Mouse (Mus musculus) cerebellum, adult 2 months (tissue): ENCODE results near the gene Olfr1395. TPM values are rescaled to one million over a fixed set of nuclear protein-coding genes. Genes with fewer than 3 reads are reported as not detected.

ENCODE experiments used
- DNase-seq, 2 experiments: peaks; one replicate each; pipeline ENCODE4 v3.0.0; 2021
- H3K27ac ChIP-seq: fragments of 200-500 bp; 2 replicates; pipeline ENCODE4 v1.5.1; 2012; ENCODE audit warnings: low read length, control low read depth, inconsistent platforms; ENCODE audit not compliant: insufficient read depth
- H3K27me3 ChIP-seq: fragments of 200-500 bp; 2 replicates; pipeline ENCODE4 v1.6.1; 2012; ENCODE audit warnings: inconsistent platforms, mild to moderate bottlenecking, low read length, moderate library complexity; ENCODE audit not compliant: control insufficient read depth, insufficient read depth
- H3K4me1 ChIP-seq: fragments of 200-500 bp; 2 replicates; pipeline ENCODE4 v1.6.1; 2011; ENCODE audit warnings: low read length; ENCODE audit not compliant: control insufficient read depth, insufficient read depth
- H3K4me3 ChIP-seq: fragments of 200-500 bp; replicated peaks from 2 replicates; pipeline ENCODE3; 2011; ENCODE audit warnings: mild to moderate bottlenecking, low read depth, low read length, control low read depth; ENCODE audit not compliant: insufficient read depth
- CTCF ChIP-seq: fragments of 200-500 bp; IDR thresholded peaks from 2 replicates; pipeline ENCODE4 v1.5.1; 2011; ENCODE audit warnings: low read depth, mild to moderate bottlenecking, control low read depth, low read length, moderate library complexity, borderline replicate concordance; ENCODE audit not compliant: insufficient read depth
- POLR2A ChIP-seq: fragments of 200-500 bp; IDR thresholded peaks from 2 replicates; pipeline ENCODE4 v1.6.1; 2011; ENCODE audit warnings: low read length, control low read depth, borderline replicate concordance; ENCODE audit not compliant: insufficient read depth
- WGBS: fragments of 180-500 bp; shearing (Covaris S2); methylation state at CpG from one replicate; pipeline ENCODE4 v1.1.7; 2018; 5-methylcytosine and 5-hydroxymethylcytosine counted together
- polyA plus RNA-seq: library from polyadenylated mRNA; depleted of rRNA; stranded (reverse); fragments of >200 nt; gene quantifications from 2 replicates; pipeline ENCODE4 v1.2.3, GENCODE M21; 2012; rRNA removed

Gene Olfr1395
- 0.11 TPM in 1 of 2 replicates, not detected in the other for polyA plus RNA-seq

GRCm38 (mm10) chr11:49141974-49142373, at the start of gene Olfr1395:
Gene Olfr1395 (plus strand): TSS chr11:49142274.
- Histone ChIP-seq H3K4me1 (no peaks in the 10 kb centered on the region), H3K4me3 (no peak within 1 kb of the TSS), H3K27ac (no peak within 1 kb of the TSS), H3K27me3 (no peaks in the 10 kb centered on the region)
- no peak for DNase-seq
- no peak for TF ChIP-seq POLR2A
- TF ChIP-seq CTCF, result no peak
- 83% methylated on average over 6 of the region's 6 CpGs for WGBS

DNA sequence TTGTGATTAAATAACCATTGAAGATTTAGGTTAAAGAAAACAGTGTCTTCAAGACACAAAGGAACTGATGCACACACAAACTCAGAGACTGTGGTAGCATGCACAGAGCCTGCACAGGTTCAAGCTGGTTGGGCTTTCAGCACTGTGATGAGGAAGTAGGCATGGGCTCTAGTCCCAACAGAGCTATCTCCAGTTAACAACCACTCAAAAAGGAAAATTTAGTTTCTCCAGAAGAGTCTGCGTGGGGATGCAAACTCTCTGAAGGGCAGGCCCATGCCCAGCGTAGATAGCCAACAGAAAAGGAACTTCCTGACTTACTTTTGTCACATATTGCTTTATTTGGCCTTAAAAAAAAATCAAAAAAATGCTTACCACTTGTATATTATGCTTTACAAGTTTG, 49.3 kb upstream of the Olfr1395 start:
- Histone ChIP-seq H3K27me3 (no peaks in the 10 kb centered on the region), H3K4me3 (no peak overlapping the region), H3K27ac (no peak overlapping the region), H3K4me1 (no peaks in the 10 kb centered on the region)
- 92% methylated on average over 2 of the region's 2 CpGs for WGBS
- no peak for DNase-seq
- TF ChIP-seq CTCF (no peak), POLR2A (no peak)

DNA sequence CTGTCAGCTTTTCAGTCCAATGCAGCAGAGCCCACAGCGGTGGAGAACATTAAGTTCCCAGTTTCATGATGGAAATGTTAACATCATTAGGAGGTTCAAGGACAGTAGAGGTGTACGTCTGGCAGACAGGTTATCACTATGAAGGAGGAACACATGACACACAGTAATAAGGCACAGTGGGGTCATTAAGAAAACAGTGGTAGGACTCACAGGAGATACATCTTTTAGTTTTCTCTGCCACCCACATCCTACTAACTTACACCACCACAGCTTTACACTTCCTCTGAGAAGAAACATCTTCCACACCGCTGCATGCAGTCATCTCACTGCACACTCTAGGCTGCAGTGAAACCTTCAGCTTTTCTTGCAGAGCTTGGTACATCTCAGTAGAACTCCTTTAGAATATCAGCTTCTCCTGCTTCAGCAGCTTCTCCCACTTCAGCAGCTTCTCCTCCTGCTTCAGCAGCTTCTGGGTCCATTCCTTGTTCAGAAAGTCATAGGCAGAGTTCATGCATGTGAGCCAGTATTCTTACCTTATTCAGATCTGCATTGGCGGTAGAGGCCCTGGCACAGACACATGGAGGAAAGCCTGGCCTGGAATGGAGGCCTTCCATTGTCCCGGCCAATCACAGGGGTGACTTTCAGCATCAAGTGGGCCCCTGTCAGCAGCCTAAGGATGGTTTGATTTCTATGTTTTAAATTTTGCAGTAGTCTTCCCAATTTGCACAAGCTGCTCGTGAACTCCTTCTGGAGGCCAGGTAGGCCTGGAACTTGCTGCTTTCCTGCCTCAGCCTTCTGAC, 48.0 kb upstream of the Olfr1395 start:
- H3K4me1 ChIP-seq, result no peaks in the 10 kb centered on the region
- no peak overlapping the region for H3K4me3 ChIP-seq
- TF ChIP-seq POLR2A, result no peak
- no peak for TF ChIP-seq CTCF
- DNase-seq, result no peak
- H3K27me3 ChIP-seq, result no peaks in the 10 kb centered on the region
- 87% methylated on average over 6 of the region's 6 CpGs for WGBS
- H3K27ac ChIP-seq, result no peak overlapping the region

GRCm38 (mm10) chr11:49095367-49095766, 46.7 kb upstream of the Olfr1395 start:
- WGBS, result 68% methylated on average over 4 of the region's 4 CpGs
- Histone ChIP-seq H3K4me3 (no peak overlapping the region), H3K27ac (no peak overlapping the region), H3K27me3 (no peaks in the 10 kb centered on the region), H3K4me1 (no peaks in the 10 kb centered on the region)
- TF ChIP-seq POLR2A (no peak), CTCF (no peak)
- no peak for DNase-seq

DNA sequence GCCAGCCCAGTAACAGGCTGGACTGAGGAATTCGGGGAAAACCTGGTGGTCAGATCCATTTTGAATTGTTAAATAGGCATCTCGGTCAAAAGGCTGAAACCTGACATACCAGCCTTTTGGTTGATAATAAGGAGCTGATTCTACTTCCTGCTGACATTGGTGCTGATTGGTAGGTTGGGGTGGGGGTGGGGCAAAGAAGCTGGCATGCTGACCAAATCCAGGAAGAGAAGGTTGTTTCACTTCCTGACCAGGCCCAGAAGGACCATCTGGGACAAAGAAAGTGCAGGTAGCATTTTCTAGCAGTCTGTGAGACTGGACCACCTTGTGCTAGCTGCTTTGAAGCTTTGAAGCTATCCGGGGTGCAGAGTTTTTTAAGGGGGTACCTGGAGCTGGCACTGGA, 41.7 kb upstream of the Olfr1395 start:
- WGBS, result 80% methylated on average over 3 of the region's 3 CpGs
- no peak for TF ChIP-seq CTCF
- no peak for TF ChIP-seq POLR2A
- H3K4me3 ChIP-seq, result no peak overlapping the region
- H3K27me3 ChIP-seq, result no peaks in the 10 kb centered on the region
- H3K4me1 ChIP-seq, result no peaks in the 10 kb centered on the region
- H3K27ac ChIP-seq, result no peak overlapping the region
- no peak for DNase-seq

DNA sequence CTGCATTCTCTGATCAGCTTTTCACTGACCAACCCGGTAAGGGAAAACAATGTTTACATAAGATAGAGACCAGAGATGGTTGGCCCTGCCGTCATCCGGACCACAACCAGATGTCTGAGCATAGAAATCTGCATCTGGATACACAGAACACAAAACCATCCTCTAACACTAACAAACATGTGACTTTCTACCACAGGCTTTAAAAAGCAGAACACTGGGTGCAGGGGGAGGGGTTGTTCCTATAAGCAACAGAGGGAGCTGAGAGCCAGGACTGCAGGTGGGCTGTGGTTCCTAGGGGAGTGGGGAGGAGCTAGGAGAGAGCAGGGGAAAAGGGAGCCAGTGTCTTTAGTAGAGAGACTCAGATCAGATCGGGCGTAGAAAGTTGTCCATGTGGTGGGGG, 40.6 kb upstream of the Olfr1395 start:
- 68% methylated on average over 5 of the region's 5 CpGs for WGBS

GRCm38 (mm10) chr11:49103047-49103693, 38.9 kb upstream of the Olfr1395 start:
- H3K4me3 ChIP-seq, result no peak overlapping the region
- H3K4me1 ChIP-seq, result no peaks in the 10 kb centered on the region
- H3K27ac ChIP-seq, result no peak overlapping the region
- no peaks in the 10 kb centered on the region for H3K27me3 ChIP-seq
- WGBS, result 20% methylated on average over 8 of the region's 8 CpGs
- DNase-seq, result peak; percentile 58 to 74
- peak; percentile 71 for TF ChIP-seq CTCF
- no peak for TF ChIP-seq POLR2A

More for the DNA sequence above, 40.6 kb upstream of the Olfr1395 start:
- Histone ChIP-seq H3K4me3 (no peak overlapping the region), H3K4me1 (no peaks in the 10 kb centered on the region), H3K27me3 (no peaks in the 10 kb centered on the region), H3K27ac (no peak overlapping the region)
- no peak for TF ChIP-seq CTCF
- TF ChIP-seq POLR2A, result no peak
- no peak for DNase-seq

DNA sequence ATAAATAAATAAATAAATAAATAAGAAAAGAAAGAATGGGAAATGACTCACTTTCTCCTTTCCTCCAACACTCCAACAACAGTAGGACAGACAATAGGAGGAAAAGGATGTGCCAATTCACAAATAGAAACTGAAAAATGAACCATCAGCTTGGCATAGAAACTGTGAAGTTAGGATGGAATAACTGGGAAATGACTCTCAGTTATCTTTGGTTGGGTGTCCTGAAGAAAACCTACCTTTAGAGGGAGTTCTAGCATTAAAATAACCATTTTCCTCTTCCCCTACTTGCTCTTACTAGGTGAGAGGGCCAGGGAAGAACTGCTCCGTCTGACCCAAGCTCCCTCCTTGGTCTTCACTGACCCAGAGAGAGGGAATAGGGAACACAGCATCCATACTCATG, 36.3 kb upstream of the Olfr1395 start:
- Histone ChIP-seq H3K27me3 (no peaks in the 10 kb centered on the region), H3K4me3 (no peak overlapping the region), H3K27ac (no peak overlapping the region), H3K4me1 (no peaks in the 10 kb centered on the region)
- WGBS, result 56% methylated on average over 1 of the region's 1 CpGs
- DNase-seq, result no peak
- TF ChIP-seq CTCF, result no peak
- TF ChIP-seq POLR2A, result no peak
